Mouse (Mus musculus) heart, adult 18-20 months (tissue): Measurements from ENCODE around the gene Mrpl45. TPM values are rescaled to one million over a fixed set of nuclear protein-coding genes. Genes with fewer than 3 reads are reported as not detected.
A peak's percentile ranks its signal among the peaks of the same experiment; 100 is the strongest.

Source experiments
- DNase-seq, 2 experiments: peaks; one replicate each; pipeline ENCODE4 v3.0.0; 2021 to 2022; ENCODE audit warnings: mixed read lengths in 1 of 2
- total RNA-seq, 2 experiments: library from RNA; stranded (reverse); gene quantifications; 2 replicates each; pipeline ENCODE4 v1.2.3; 2021

The Mrpl45 gene
- total RNA-seq, 2 experiments from 2014 or later, result 59.6 to 70.9 TPM

GRCm38 (mm10) chr11:97365556-97365955 is 50.0 kb downstream of the Mrpl45 start:
- no peak for DNase-seq

GRCm38 (mm10) chr11:97368501-97368900 is 53.0 kb downstream of the Mrpl45 start:
- peak in 1 of 2 experiments; percentile 22 for DNase-seq

DNA sequence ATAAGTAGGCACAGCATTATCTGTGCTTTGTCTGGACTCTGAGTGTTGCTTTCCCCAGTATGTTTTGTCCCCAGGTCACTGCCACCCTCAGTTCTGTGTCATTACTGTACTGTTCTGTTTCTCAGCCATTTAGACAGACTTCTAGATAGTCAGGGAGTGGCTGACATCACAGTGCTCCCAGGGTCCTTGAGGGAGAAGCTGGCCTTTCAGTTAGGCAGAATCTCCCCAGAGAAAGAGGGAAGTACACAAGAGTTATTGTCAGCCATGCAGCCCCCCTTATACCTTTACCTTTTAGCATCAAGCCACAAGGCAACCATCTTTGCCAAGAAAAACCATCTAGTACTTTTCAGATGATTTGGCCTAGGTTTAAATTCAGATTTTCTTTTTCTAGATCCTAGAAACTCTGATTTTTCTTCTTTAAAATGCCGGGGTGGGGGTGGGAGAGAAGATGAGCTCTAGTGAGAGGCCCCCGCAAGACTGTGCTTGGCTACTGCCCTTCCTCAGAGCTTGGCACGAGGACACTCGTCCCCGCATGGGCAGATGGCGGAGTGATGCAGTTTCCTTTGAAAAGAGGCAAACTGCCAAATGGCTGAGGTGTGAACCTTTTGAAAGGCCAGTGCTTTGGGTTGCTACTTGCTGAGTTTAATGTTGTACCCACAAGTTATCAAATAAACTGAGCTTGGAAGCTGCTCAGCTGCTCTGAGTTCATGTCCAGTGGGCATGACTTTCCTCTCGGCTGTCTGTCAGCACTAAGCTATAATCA is 55.0 kb downstream of the Mrpl45 start:
- DNase-seq, result peak in 1 of 2 experiments; percentile 14

DNA sequence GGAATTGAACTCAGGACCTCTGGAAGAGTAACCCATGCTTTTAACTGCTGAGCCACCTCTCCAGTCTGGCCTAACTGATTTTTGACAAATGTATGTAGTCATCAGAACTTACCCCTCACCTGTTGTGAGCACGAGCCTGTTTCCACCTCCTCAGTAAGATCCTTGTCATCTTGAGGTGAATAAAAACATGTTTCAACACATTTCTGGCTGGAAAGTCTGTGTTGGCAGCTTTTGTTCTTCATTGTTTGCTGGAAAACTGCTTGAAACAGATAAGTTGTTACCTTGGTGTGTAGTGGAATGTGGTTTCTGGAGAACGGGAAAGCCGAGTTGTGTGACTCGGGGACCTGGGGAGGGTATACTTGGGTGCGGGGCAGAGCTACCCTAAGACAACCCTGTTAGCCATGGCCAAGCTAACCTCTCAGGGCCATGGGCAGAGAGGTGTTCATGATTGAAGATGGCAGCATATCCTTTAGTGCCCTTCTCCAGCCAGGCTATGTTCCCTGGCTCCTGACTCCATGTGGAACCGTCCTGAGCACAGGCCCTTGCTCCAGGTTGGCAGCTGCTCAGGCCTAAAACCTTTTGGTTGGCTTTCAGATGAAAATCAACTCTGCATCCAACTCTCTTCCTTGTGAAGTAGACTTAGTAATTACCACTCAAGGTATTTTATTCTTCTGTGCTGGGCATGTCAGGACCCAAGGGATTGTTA is 56.8 kb downstream of the Mrpl45 start:
- no peak for DNase-seq

GRCm38 (mm10) chr11:97373402-97373801 is 57.9 kb downstream of the Mrpl45 start:
- no peak for DNase-seq

Other genes with a start within 250 kb of the Mrpl45 start
- gene Tbx21, start 200.4 kb upstream of the Mrpl45 start, total RNA-seq, result under 1 TPM; 0.10 to 0.41 TPM
- gene Tbkbp1, start 164.2 kb upstream of the Mrpl45 start, total RNA-seq, result 10 to 100 TPM; 12.5 to 15.0 TPM
- 10 to 100 TPM; 80.8 to 82.9 TPM for gene Kpnb1, start 127.8 kb upstream of the Mrpl45 start, total RNA-seq
- gene Npepps, start 35.1 kb upstream of the Mrpl45 start, total RNA-seq, result 10 to 100 TPM; 75.9 to 77.7 TPM
- gene Gpr179, start 36.4 kb downstream of the Mrpl45 start, total RNA-seq, result not detected
- 10 to 100 TPM; 21.9 to 22.8 TPM for gene Socs7, start 46.8 kb downstream of the Mrpl45 start, total RNA-seq
- gene Arhgap23, start 99.8 kb downstream of the Mrpl45 start, total RNA-seq, result 10 to 100 TPM; 12.5 to 13.5 TPM
- gene 4933428G20Rik, start 184.6 kb downstream of the Mrpl45 start, total RNA-seq, result not detected